Mouse (Mus musculus) hindbrain, embryonic 15.5 days (tissue): ENCODE results near the gene Nfib. TPM values are rescaled to one million over a fixed set of nuclear protein-coding genes. Genes with fewer than 3 reads are reported as not detected.

ENCODE experiments used
- ATAC-seq: fragments of 200-750 bp; cut with Nextera tagmentation; 2 replicates; pipeline ENCODE4 v1.8.0; 2017; ENCODE audit warnings: low read depth, moderate number of reproducible peaks, moderate TSS enrichment; ENCODE audit not compliant: low FRiP score
- H3K27ac ChIP-seq: fragments of 300-500 bp; sonication (generic); replicated peaks from 2 replicates; pipeline ENCODE4 v1.5.1; 2015; ENCODE audit warnings: mild to moderate bottlenecking, inconsistent platforms
- H3K27me3 ChIP-seq: fragments of 300-500 bp; sonication (generic); 2 replicates; pipeline ENCODE4 v1.6.1; 2015; ENCODE audit warnings: control low read depth, inconsistent platforms
- H3K36me3 ChIP-seq: fragments of 300-500 bp; sonication (generic); 2 replicates; pipeline ENCODE4 v1.6.1; 2015; ENCODE audit warnings: control low read depth, inconsistent platforms
- H3K4me1 ChIP-seq: fragments of 300-500 bp; sonication (generic); replicated peaks from 2 replicates; pipeline ENCODE4 v1.6.1; 2015; ENCODE audit warnings: control low read depth, inconsistent platforms
- H3K4me2 ChIP-seq: fragments of 300-500 bp; sonication (generic); 2 replicates; pipeline ENCODE4 v1.6.1; 2015; ENCODE audit warnings: moderate library complexity, mild to moderate bottlenecking, inconsistent platforms
- H3K4me3 ChIP-seq: fragments of 300-500 bp; sonication (generic); 2 replicates; pipeline ENCODE4 v1.5.1; 2015; ENCODE audit warnings: mild to moderate bottlenecking, inconsistent platforms
- H3K9ac ChIP-seq: fragments of 300-500 bp; sonication (generic); 2 replicates; pipeline ENCODE4 v1.6.1; 2015; ENCODE audit warnings: inconsistent platforms
- H3K9me3 ChIP-seq: fragments of 300-500 bp; sonication (generic); 2 replicates; pipeline ENCODE4 v1.6.1; 2016; ENCODE audit warnings: control low read depth, inconsistent platforms
- WGBS: fragments of 180-500 bp; shearing (Covaris S2); methylation state at CpG from one replicate; pipeline ENCODE4 v1.1.7; 2015; 5-methylcytosine and 5-hydroxymethylcytosine counted together
- polyA plus RNA-seq: library from polyadenylated mRNA; unstranded; fragments of >200 nt; fragmentation: Nextera tagmentation; extraction: Ambion mirVana; gene quantifications from 2 replicates; pipeline ENCODE4 v1.2.1, GENCODE M21; 2015

Nfib gene
- polyA plus RNA-seq, 1 experiment from 2014 or later, result 72.5 TPM

- Histone ChIP-seq H3K4me2 (no peak overlapping the region), H3K4me3 (no peak overlapping the region), H3K36me3 (no peaks in the 10 kb centered on the region), H3K9me3 (no peaks in the 10 kb centered on the region), H3K27me3 (no peaks in the 10 kb centered on the region), H3K27ac (no peak overlapping the region), H3K4me1 (peaks cover 50% of the 10 kb centered on the region), H3K9ac (no peak overlapping the region)
- WGBS, result 95% methylated on average over 2 of the region's 2 CpGs
- ATAC-seq, result no peak
Observed at GRCm38 (mm10) chr4:82461676-82462075, 243.9 kb downstream of the Nfib start.

- no peaks in the 10 kb centered on the region for H3K36me3 ChIP-seq
- no peak overlapping the region for H3K4me3 ChIP-seq
- ATAC-seq, result no peak; the same call in 1 of the 2 replicates
- H3K4me1 ChIP-seq, result peaks cover 24% of the 10 kb centered on the region
- H3K9ac ChIP-seq, result no peak overlapping the region
- H3K9me3 ChIP-seq, result no peaks in the 10 kb centered on the region
- no peaks in the 10 kb centered on the region for H3K27me3 ChIP-seq
- H3K27ac ChIP-seq, result no peak overlapping the region
- WGBS, result 86% methylated on average over 10 of the region's 10 CpGs
- H3K4me2 ChIP-seq, result no peak overlapping the region
Observed at GRCm38 (mm10) chr4:82458895-82459294, 246.7 kb downstream of the Nfib start.

- Histone ChIP-seq H3K4me3 (no peak overlapping the region), H3K9me3 (no peaks in the 10 kb centered on the region), H3K4me2 (no peak overlapping the region), H3K36me3 (no peaks in the 10 kb centered on the region), H3K27me3 (no peaks in the 10 kb centered on the region), H3K9ac (no peak overlapping the region), H3K27ac (no peak overlapping the region), H3K4me1 (0 out of 2 replicates have a peak, but pooled peaks cover 17% of the 10 kb centered on the region)
- WGBS, result 88% methylated on average over 5 of the region's 5 CpGs
- ATAC-seq, result no peak
Observed at GRCm38 (mm10) chr4:82456908-82457307, 248.6 kb downstream of the Nfib start.

GRCm38 (mm10) chr4:82456323-82456713, 249.2 kb downstream of the Nfib start:
- Histone ChIP-seq H3K4me3 (no peak overlapping the region), H3K36me3 (no peaks in the 10 kb centered on the region), H3K27ac (no peak overlapping the region), H3K4me2 (no peak overlapping the region), H3K9me3 (no peaks in the 10 kb centered on the region), H3K4me1 (0 out of 2 replicates have a peak, but pooled peaks cover 17% of the 10 kb centered on the region), H3K27me3 (no peaks in the 10 kb centered on the region), H3K9ac (no peak overlapping the region)
- 67% methylated on average over 3 of the region's 3 CpGs for WGBS
- ATAC-seq, result no peak

- Histone ChIP-seq H3K9me3 (no peaks in the 10 kb centered on the region), H3K27ac (no peak overlapping the region), H3K9ac (no peak overlapping the region), H3K4me3 (no peak overlapping the region), H3K4me1 (0 out of 2 replicates have a peak, but pooled peaks cover 17% of the 10 kb centered on the region), H3K27me3 (no peaks in the 10 kb centered on the region), H3K36me3 (no peaks in the 10 kb centered on the region), H3K4me2 (no peak overlapping the region)
- 90% methylated on average over 8 of the region's 8 CpGs for WGBS
- ATAC-seq, result no peak
Observed at GRCm38 (mm10) chr4:82455617-82456322, 249.8 kb downstream of the Nfib start.

GRCm38 (mm10) chr4:82454989-82455388, 250.6 kb downstream of the Nfib start:
- Histone ChIP-seq H3K27ac (no peak overlapping the region), H3K9ac (no peak overlapping the region), H3K9me3 (no peaks in the 10 kb centered on the region), H3K4me1 (0 out of 2 replicates have a peak, but pooled peaks cover 17% of the 10 kb centered on the region), H3K36me3 (no peaks in the 10 kb centered on the region), H3K4me2 (no peak overlapping the region), H3K27me3 (no peaks in the 10 kb centered on the region), H3K4me3 (no peak overlapping the region)
- 80% methylated on average over 4 of the region's 4 CpGs for WGBS
- no peak for ATAC-seq

- H3K9me3 ChIP-seq, result no peaks in the 10 kb centered on the region
- ATAC-seq, result no peak
- no peak overlapping the region for H3K9ac ChIP-seq
- no peak overlapping the region for H3K4me3 ChIP-seq
- peaks cover 16% of the 10 kb centered on the region for H3K4me1 ChIP-seq
- H3K4me2 ChIP-seq, result no peak overlapping the region
- H3K27ac ChIP-seq, result no peak overlapping the region
- no peaks in the 10 kb centered on the region for H3K27me3 ChIP-seq
- no peaks in the 10 kb centered on the region for H3K36me3 ChIP-seq
Observed at GRCm38 (mm10) chr4:82453341-82453740, 252.2 kb downstream of the Nfib start.

- no peaks in the 10 kb centered on the region for H3K36me3 ChIP-seq
- H3K4me2 ChIP-seq, result no peak overlapping the region
- H3K4me3 ChIP-seq, result no peak overlapping the region
- H3K27ac ChIP-seq, result no peak overlapping the region
- H3K9ac ChIP-seq, result no peak overlapping the region
- no peaks in the 10 kb centered on the region for H3K27me3 ChIP-seq
- H3K9me3 ChIP-seq, result no peaks in the 10 kb centered on the region
- no peak for ATAC-seq
- whole genome bisulfite sequencing, result 88% methylated on average over 4 of the region's 4 CpGs
- H3K4me1 ChIP-seq, result peaks cover 16% of the 10 kb centered on the region
Observed at GRCm38 (mm10) chr4:82452905-82453304, 252.6 kb downstream of the Nfib start.

- Histone ChIP-seq H3K36me3 (no peaks in the 10 kb centered on the region), H3K9me3 (no peaks in the 10 kb centered on the region), H3K4me3 (no peak overlapping the region), H3K27ac (no peak overlapping the region; the same call in 1 of the 2 replicates), H3K4me1 (peaks cover 35% of the 10 kb centered on the region), H3K9ac (no peak overlapping the region), H3K4me2 (peak overlapping the region; percentile 7; the same call in 1 of the 2 replicates), H3K27me3 (no peaks in the 10 kb centered on the region)
- WGBS, result 11% methylated on average over 8 of the region's 8 CpGs
- peak; percentile 73; the same call in 1 of the 2 replicates for ATAC-seq
Observed at GRCm38 (mm10) chr4:82447061-82447671, 258.4 kb downstream of the Nfib start.

GRCm38 (mm10) chr4:82444078-82444477, 261.5 kb downstream of the Nfib start:
- Histone ChIP-seq H3K27ac (no peak overlapping the region), H3K9ac (no peak overlapping the region), H3K4me2 (no peak overlapping the region), H3K9me3 (no peaks in the 10 kb centered on the region), H3K27me3 (no peaks in the 10 kb centered on the region), H3K4me3 (no peak overlapping the region), H3K36me3 (no peaks in the 10 kb centered on the region), H3K4me1 (peaks cover 47% of the 10 kb centered on the region)
- 62% methylated on average over 1 of the region's 1 CpGs for WGBS
- no peak for ATAC-seq

GRCm38 (mm10) chr4:82443441-82443840, 262.1 kb downstream of the Nfib start:
- Histone ChIP-seq H3K9ac (no peak overlapping the region), H3K4me1 (peaks cover 49% of the 10 kb centered on the region), H3K4me2 (no peak overlapping the region), H3K27me3 (no peaks in the 10 kb centered on the region), H3K4me3 (no peak overlapping the region), H3K9me3 (no peaks in the 10 kb centered on the region), H3K27ac (no peak overlapping the region), H3K36me3 (no peaks in the 10 kb centered on the region)
- no peak for ATAC-seq
- 89% methylated on average over 5 of the region's 5 CpGs for WGBS

- Histone ChIP-seq H3K9ac (no peak overlapping the region), H3K36me3 (no peaks in the 10 kb centered on the region), H3K4me2 (no peak overlapping the region), H3K4me1 (peaks cover 52% of the 10 kb centered on the region), H3K27me3 (no peaks in the 10 kb centered on the region), H3K4me3 (no peak overlapping the region), H3K9me3 (no peaks in the 10 kb centered on the region), H3K27ac (no peak overlapping the region)
- WGBS, result 82% methylated on average over 5 of the region's 5 CpGs
- no peak for ATAC-seq
Observed at GRCm38 (mm10) chr4:82443003-82443402, 262.5 kb downstream of the Nfib start.
